Mouse (Mus musculus): ENCODE data around the gene Olfr474. TPM values are rescaled to one million over a fixed set of nuclear protein-coding genes. Genes with fewer than 3 reads are reported as not detected.
"Not testable (repeated sequence)": the region's sequence is repeated elsewhere in the genome, so short reads cannot be mapped to it uniquely, and the experiment has no call there.

The Olfr474 gene
- polyA plus RNA-seq (2012; rRNA removed), result not detected in 2 replicates
- polyA plus RNA-seq (2014; fragmentation: Nextera tagmentation; extraction: Ambion mirVana), result not detected in 2 replicates

DNA sequence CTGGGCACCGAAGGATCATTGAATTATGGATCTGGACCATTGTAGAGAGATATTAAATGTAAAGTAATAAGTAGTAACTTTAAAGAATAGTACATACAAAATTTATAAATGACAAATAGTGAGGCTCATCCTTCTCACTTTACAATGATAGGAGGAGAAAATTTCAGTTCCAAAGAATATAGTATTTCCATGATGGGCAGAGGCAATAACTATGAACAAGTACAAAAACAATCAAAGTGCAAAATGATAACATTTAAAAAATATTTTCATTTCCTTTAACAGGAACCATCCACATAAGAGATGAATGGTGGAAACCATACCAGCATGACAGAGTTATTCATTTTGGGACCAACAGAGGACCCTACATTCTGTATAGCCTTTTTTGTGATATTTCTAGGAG lies at the start of gene Olfr474:
Olfr474 (plus strand) TSS at position 301 of the 400 bp plus-strand sequence.
- H3K4me2 ChIP-seq (ENCODE audit: low read depth), result no peak within 1 kb of the TSS
- H3K27ac ChIP-seq, result no peak within 1 kb of the TSS
- no peak within 1 kb of the TSS for H3K4me3 ChIP-seq (ENCODE audit: insufficient read depth in 1 of 2, low read depth in 2 of 2, low read length in 2 of 2)
- DNase-seq (ENCODE audit: low read depth in 3 of 3, low spot score in 3 of 3), result no peak
- no peaks in the 10 kb centered on the region for H3K36me3 ChIP-seq (replicated peaks; ENCODE audit: control insufficient read depth, insufficient read depth, low read depth)
- no peaks in the 10 kb centered on the region for H3K4me1 ChIP-seq (replicated peaks; ENCODE audit: control insufficient read depth in 2 of 2, insufficient read depth in 2 of 2, low read length in 1 of 2)
- no peaks in the 10 kb centered on the region for H3K27me3 ChIP-seq (ENCODE audit: control insufficient read depth, insufficient read depth, low read length)
- H3K9ac ChIP-seq (replicated peaks), result no peak within 1 kb of the TSS
- TF ChIP-seq CTCF (IDR thresholded peaks at IDR 0.05; ENCODE audit: low read depth) (no peak), EP300 (IDR thresholded peaks at IDR 0.05; ENCODE audit: low read depth) (no peak)
- H3K9me3 ChIP-seq (ENCODE audit: control insufficient read depth, low read length), result no peaks in the 10 kb centered on the region
- no peak for ATAC-seq (ENCODE audit: insufficient read depth)
- 58% methylated on average over 1 of the region's 1 CpGs for WGBS (ENCODE audit: insufficient replicate concordance)

DNA sequence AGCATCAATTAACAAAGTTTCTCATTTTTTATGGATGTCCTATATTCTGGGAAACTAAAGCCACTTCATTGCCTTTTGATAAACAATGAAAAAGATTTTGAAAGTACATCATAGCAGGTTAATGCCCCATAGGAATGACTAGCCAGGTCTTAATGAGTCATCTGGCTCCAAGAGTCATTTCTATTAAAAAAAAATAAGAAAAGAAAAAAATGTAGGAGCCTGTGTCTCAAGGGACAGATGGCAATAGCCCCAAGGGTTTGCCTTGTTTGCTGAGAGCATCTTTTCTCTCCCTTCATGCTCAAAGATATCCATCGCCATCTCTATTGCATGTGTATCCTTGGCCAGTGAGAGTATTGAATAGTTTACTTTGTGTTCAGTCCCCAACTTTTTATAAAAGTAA lies 24.3 kb upstream of the Olfr474 start, which contains the start of gene Olfr473:
Olfr473 (plus strand) TSS at position 301 of the 400 bp plus-strand sequence.
- no peaks in the 10 kb centered on the region for H3K36me3 ChIP-seq (replicated peaks; ENCODE audit: control insufficient read depth, insufficient read depth, low read depth)
- ATAC-seq (ENCODE audit: insufficient read depth) (no peak), DNase-seq (ENCODE audit: low read depth in 3 of 3, low spot score in 3 of 3) (no peak)
- H3K9ac ChIP-seq (replicated peaks), result no peak within 1 kb of the TSS
- no peaks in the 10 kb centered on the region for H3K9me3 ChIP-seq (ENCODE audit: control insufficient read depth, low read length)
- H3K4me3 ChIP-seq (ENCODE audit: insufficient read depth in 1 of 2, low read depth in 2 of 2, low read length in 2 of 2), result no peak within 1 kb of the TSS
- WGBS (ENCODE audit: insufficient replicate concordance), result 78% methylated on average over 1 of the region's 1 CpGs
- no peaks in the 10 kb centered on the region for H3K4me1 ChIP-seq (replicated peaks; ENCODE audit: control insufficient read depth in 2 of 2, insufficient read depth in 2 of 2, low read length in 1 of 2)
- TF ChIP-seq CTCF (IDR thresholded peaks at IDR 0.05; ENCODE audit: low read depth), result no peak
- no peak for TF ChIP-seq EP300 (IDR thresholded peaks at IDR 0.05; ENCODE audit: low read depth)
- no peaks in the 10 kb centered on the region for H3K27me3 ChIP-seq (ENCODE audit: control insufficient read depth, insufficient read depth, low read length)
- no peak within 1 kb of the TSS for H3K4me2 ChIP-seq (ENCODE audit: low read depth)
- no peak within 1 kb of the TSS for H3K27ac ChIP-seq

DNA sequence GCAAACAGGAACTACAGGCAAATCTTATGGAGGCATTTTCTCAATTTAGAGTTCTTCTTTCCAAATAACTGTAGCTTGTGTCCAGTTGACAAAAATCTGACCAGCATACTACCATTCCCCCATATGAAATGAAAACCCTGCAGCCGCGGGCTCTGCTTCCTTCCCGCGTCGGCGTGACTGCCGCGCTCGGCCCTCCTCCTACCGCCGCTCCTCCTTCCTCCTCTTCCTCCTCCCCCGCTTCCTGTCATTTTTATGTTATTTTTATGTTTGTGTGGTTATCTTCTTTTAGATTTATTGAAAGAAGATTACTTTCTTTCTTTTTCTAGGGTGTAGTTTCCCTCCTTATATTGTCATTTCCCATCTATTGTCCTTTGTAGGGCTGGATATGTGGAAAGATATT lies 1.9 kb upstream of the Olfr474 start:
- not testable (repeated sequence) for H3K4me1 ChIP-seq (replicated peaks; ENCODE audit: control insufficient read depth in 2 of 2, insufficient read depth in 2 of 2, low read length in 1 of 2); H3K4me2 ChIP-seq (ENCODE audit: low read depth); H3K27me3 ChIP-seq (ENCODE audit: control insufficient read depth, insufficient read depth, low read length); H3K36me3 ChIP-seq (replicated peaks; ENCODE audit: control insufficient read depth, insufficient read depth, low read depth); H3K27ac ChIP-seq; H3K9ac ChIP-seq (replicated peaks); DNase-seq (ENCODE audit: low read depth in 3 of 3, low spot score in 3 of 3); ATAC-seq (ENCODE audit: insufficient read depth); H3K9me3 ChIP-seq (ENCODE audit: control insufficient read depth, low read length); H3K4me3 ChIP-seq (ENCODE audit: insufficient read depth in 1 of 2, low read depth in 2 of 2, low read length in 2 of 2)
- 90% methylated on average over 12 of the region's 12 CpGs for WGBS (ENCODE audit: insufficient replicate concordance)

DNA sequence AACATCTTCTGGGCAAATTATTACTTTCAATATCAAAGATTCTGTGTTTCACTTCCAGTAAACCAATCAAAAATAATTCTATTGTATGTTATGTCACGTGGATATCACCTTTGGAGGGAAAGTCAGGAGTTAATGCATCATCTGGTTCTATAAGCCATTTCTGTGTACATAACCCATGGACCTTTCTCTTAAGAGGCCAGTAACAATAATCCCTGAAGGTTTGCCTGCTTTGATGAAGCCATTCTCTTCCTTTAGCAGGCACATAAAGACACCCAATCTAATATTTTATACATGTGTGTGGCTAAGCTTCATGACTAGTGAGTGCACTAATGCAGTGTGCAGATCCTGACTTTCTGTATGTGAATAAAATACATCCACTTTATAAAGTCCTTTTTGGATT lies 10.1 kb downstream of the Olfr474 start, which contains the start of gene Olfr476:
Olfr476 (plus strand) TSS at position 301 of the 400 bp plus-strand sequence.
- WGBS (ENCODE audit: insufficient replicate concordance), result 25% methylated on average over 1 of the region's 1 CpGs
- no peak for TF ChIP-seq CTCF (IDR thresholded peaks at IDR 0.05; ENCODE audit: low read depth)
- TF ChIP-seq EP300 (IDR thresholded peaks at IDR 0.05; ENCODE audit: low read depth), result no peak
- Histone ChIP-seq H3K4me3 (ENCODE audit: insufficient read depth in 1 of 2, low read depth in 2 of 2, low read length in 2 of 2) (no peak within 1 kb of the TSS), H3K27me3 (ENCODE audit: control insufficient read depth, insufficient read depth, low read length) (no peaks in the 10 kb centered on the region), H3K9ac (replicated peaks) (no peak within 1 kb of the TSS), H3K36me3 (replicated peaks; ENCODE audit: control insufficient read depth, insufficient read depth, low read depth) (no peaks in the 10 kb centered on the region), H3K4me2 (ENCODE audit: low read depth) (no peak within 1 kb of the TSS), H3K9me3 (ENCODE audit: control insufficient read depth, low read length) (no peaks in the 10 kb centered on the region), H3K4me1 (replicated peaks; ENCODE audit: control insufficient read depth in 2 of 2, insufficient read depth in 2 of 2, low read length in 1 of 2) (no peaks in the 10 kb centered on the region), H3K27ac (no peak within 1 kb of the TSS)
- DNase-seq (ENCODE audit: low read depth in 3 of 3, low spot score in 3 of 3), result no peak
- no peak for ATAC-seq (ENCODE audit: insufficient read depth)

DNA sequence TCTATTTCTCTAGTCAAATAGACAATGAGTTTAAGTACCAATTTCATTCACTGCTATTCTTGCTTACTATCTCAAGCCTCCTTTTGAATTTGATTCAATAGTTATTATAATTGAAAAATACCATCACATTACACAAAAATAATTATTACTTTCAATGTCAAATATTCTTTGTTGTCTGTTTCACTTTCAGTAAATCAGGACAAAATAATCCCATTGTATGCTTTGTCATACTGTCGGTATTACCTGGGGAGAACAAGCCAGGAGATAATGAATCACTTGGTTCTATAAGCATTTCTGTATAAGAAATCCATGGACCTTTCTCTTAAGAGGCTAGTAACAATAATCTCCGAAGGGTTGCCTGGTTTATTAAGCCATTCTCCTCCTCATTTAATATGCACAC lies 31.9 kb downstream of the Olfr474 start, which contains the start of gene Olfr477:
Olfr477 (plus strand) TSS at position 301 of the 400 bp plus-strand sequence.
- ATAC-seq (ENCODE audit: insufficient read depth) (no peak), DNase-seq (ENCODE audit: low read depth in 3 of 3, low spot score in 3 of 3) (no peak)
- Histone ChIP-seq H3K9me3 (ENCODE audit: control insufficient read depth, low read length) (no peaks in the 10 kb centered on the region), H3K27me3 (ENCODE audit: control insufficient read depth, insufficient read depth, low read length) (no peaks in the 10 kb centered on the region), H3K9ac (replicated peaks) (no peak within 1 kb of the TSS), H3K27ac (no peak within 1 kb of the TSS), H3K4me3 (ENCODE audit: insufficient read depth in 1 of 2, low read depth in 2 of 2, low read length in 2 of 2) (no peak within 1 kb of the TSS), H3K36me3 (replicated peaks; ENCODE audit: control insufficient read depth, insufficient read depth, low read depth) (no peaks in the 10 kb centered on the region), H3K4me2 (ENCODE audit: low read depth) (no peak within 1 kb of the TSS), H3K4me1 (replicated peaks; ENCODE audit: control insufficient read depth in 2 of 2, insufficient read depth in 2 of 2, low read length in 1 of 2) (no peaks in the 10 kb centered on the region)
- WGBS (ENCODE audit: insufficient replicate concordance), result 43% methylated on average over 2 of the region's 2 CpGs
- no peak for TF ChIP-seq CTCF (IDR thresholded peaks at IDR 0.05; ENCODE audit: low read depth)
- no peak for TF ChIP-seq EP300 (IDR thresholded peaks at IDR 0.05; ENCODE audit: low read depth)

Other genes starting within 250 kb of the Olfr474 start
- 0.02 and 0.09 TPM in 2 replicates for gene Cyb5r2, start 196.6 kb upstream of the Olfr474 start, polyA plus RNA-seq (2012; rRNA removed)
- 0.04 TPM in 1 of 2 replicates, not detected in the other for gene Cyb5r2, start 196.6 kb upstream of the Olfr474 start, polyA plus RNA-seq (2014; fragmentation: Nextera tagmentation; extraction: Ambion mirVana)
- not detected in 2 replicates for gene Ovch2, start 153.4 kb upstream of the Olfr474 start, polyA plus RNA-seq (2012; rRNA removed)
- not detected in 2 replicates for gene Ovch2, start 153.4 kb upstream of the Olfr474 start, polyA plus RNA-seq (2014; fragmentation: Nextera tagmentation; extraction: Ambion mirVana)
- gene Olfr467, start 142.4 kb upstream of the Olfr474 start, polyA plus RNA-seq (2012; rRNA removed), result not detected in 2 replicates
- gene Olfr467, start 142.4 kb upstream of the Olfr474 start, polyA plus RNA-seq (2014; fragmentation: Nextera tagmentation; extraction: Ambion mirVana), result not detected in 2 replicates
- not detected in 2 replicates for gene Olfr469, start 129.1 kb upstream of the Olfr474 start, polyA plus RNA-seq (2012; rRNA removed)
- not detected in 2 replicates for gene Olfr469, start 129.1 kb upstream of the Olfr474 start, polyA plus RNA-seq (2014; fragmentation: Nextera tagmentation; extraction: Ambion mirVana)
- not detected in 2 replicates for gene Olfr470, start 107.2 kb upstream of the Olfr474 start, polyA plus RNA-seq (2012; rRNA removed)
- not detected in 2 replicates for gene Olfr470, start 107.2 kb upstream of the Olfr474 start, polyA plus RNA-seq (2014; fragmentation: Nextera tagmentation; extraction: Ambion mirVana)
- not detected in 2 replicates for gene Olfr472, start 56.7 kb upstream of the Olfr474 start, polyA plus RNA-seq (2012; rRNA removed)
- gene Olfr472, start 56.7 kb upstream of the Olfr474 start, polyA plus RNA-seq (2014; fragmentation: Nextera tagmentation; extraction: Ambion mirVana), result not detected in 2 replicates
- not detected in 2 replicates for gene Olfr473, start 24.2 kb upstream of the Olfr474 start, polyA plus RNA-seq (2012; rRNA removed)
- not detected in 2 replicates for gene Olfr473, start 24.2 kb upstream of the Olfr474 start, polyA plus RNA-seq (2014; fragmentation: Nextera tagmentation; extraction: Ambion mirVana)
- not detected in 2 replicates for gene Olfr476, start 10.2 kb downstream of the Olfr474 start, polyA plus RNA-seq (2012; rRNA removed)
- gene Olfr476, start 10.2 kb downstream of the Olfr474 start, polyA plus RNA-seq (2014; fragmentation: Nextera tagmentation; extraction: Ambion mirVana), result not detected in 2 replicates
- gene Olfr477, start 32.0 kb downstream of the Olfr474 start, polyA plus RNA-seq (2012; rRNA removed), result not detected in 2 replicates
- gene Olfr477, start 32.0 kb downstream of the Olfr474 start, polyA plus RNA-seq (2014; fragmentation: Nextera tagmentation; extraction: Ambion mirVana), result not detected in 2 replicates
- gene Olfr478, start 79.3 kb downstream of the Olfr474 start, polyA plus RNA-seq (2012; rRNA removed), result not detected in 2 replicates
- gene Olfr478, start 79.3 kb downstream of the Olfr474 start, polyA plus RNA-seq (2014; fragmentation: Nextera tagmentation; extraction: Ambion mirVana), result not detected in 2 replicates
- not detected in 2 replicates for gene Olfr479, start 96.0 kb downstream of the Olfr474 start, polyA plus RNA-seq (2012; rRNA removed)
- not detected in 2 replicates for gene Olfr479, start 96.0 kb downstream of the Olfr474 start, polyA plus RNA-seq (2014; fragmentation: Nextera tagmentation; extraction: Ambion mirVana)
- gene Olfr480, start 112.7 kb downstream of the Olfr474 start, polyA plus RNA-seq (2012; rRNA removed), result not detected in 2 replicates
- not detected in 2 replicates for gene Olfr480, start 112.7 kb downstream of the Olfr474 start, polyA plus RNA-seq (2014; fragmentation: Nextera tagmentation; extraction: Ambion mirVana)
- gene Olfr481, start 125.2 kb downstream of the Olfr474 start, polyA plus RNA-seq (2012; rRNA removed), result not detected in 2 replicates
- gene Olfr481, start 125.2 kb downstream of the Olfr474 start, polyA plus RNA-seq (2014; fragmentation: Nextera tagmentation; extraction: Ambion mirVana), result not detected in 2 replicates
- gene Olfr482, start 142.9 kb downstream of the Olfr474 start, polyA plus RNA-seq (2012; rRNA removed), result 0.01 TPM in 2 replicates
- not detected in 2 replicates for gene Olfr482, start 142.9 kb downstream of the Olfr474 start, polyA plus RNA-seq (2014; fragmentation: Nextera tagmentation; extraction: Ambion mirVana)
- gene Olfr483, start 146.2 kb downstream of the Olfr474 start, polyA plus RNA-seq (2012; rRNA removed), result not detected in 2 replicates
- not detected in 2 replicates for gene Olfr483, start 146.2 kb downstream of the Olfr474 start, polyA plus RNA-seq (2014; fragmentation: Nextera tagmentation; extraction: Ambion mirVana)
- gene Olfr484, start 172.8 kb downstream of the Olfr474 start, polyA plus RNA-seq (2012; rRNA removed), result not detected in 2 replicates
- gene Olfr484, start 172.8 kb downstream of the Olfr474 start, polyA plus RNA-seq (2014; fragmentation: Nextera tagmentation; extraction: Ambion mirVana), result not detected in 2 replicates
- gene Olfr485, start 205.2 kb downstream of the Olfr474 start, polyA plus RNA-seq (2012; rRNA removed), result not detected in 2 replicates
- gene Olfr485, start 205.2 kb downstream of the Olfr474 start, polyA plus RNA-seq (2014; fragmentation: Nextera tagmentation; extraction: Ambion mirVana), result not detected in 2 replicates
- not detected in 2 replicates for gene Olfr486, start 218.1 kb downstream of the Olfr474 start, polyA plus RNA-seq (2012; rRNA removed)
- not detected in 2 replicates for gene Olfr486, start 218.1 kb downstream of the Olfr474 start, polyA plus RNA-seq (2014; fragmentation: Nextera tagmentation; extraction: Ambion mirVana)